Mouse (Mus musculus) heart, postnatal 0 days (tissue): ENCODE data around the gene Arhgap25.

Experiments
- CTCF ChIP-seq: IDR thresholded peaks from 2 replicates; pipeline ENCODE4 v1.5.1; 2016; ENCODE audit warnings: antibody characterized with exemption, control low read depth, low read depth
- EP300 ChIP-seq: IDR thresholded peaks from 2 replicates; pipeline ENCODE4 v1.6.1; 2016; ENCODE audit warnings: antibody characterized with exemption, low read depth

GRCm38 (mm10) chr6:87524281-87524680 is 8.8 kb downstream of the Arhgap25 start:
- TF ChIP-seq CTCF (no peak), EP300 (no peak)
